Mouse (Mus musculus) right cerebral cortex, adult 2 months (tissue): ENCODE results near the gene Cfap44.
"Not testable (repeated sequence)": the region's sequence is repeated elsewhere in the genome, so short reads cannot be mapped to it uniquely, and the experiment has no call there.

Experiments
- DNase-seq, 2 experiments: peaks; one replicate each; pipeline ENCODE4 v3.0.0; 2021 to 2022; ENCODE audit warnings: low spot score in 2 of 2

The Cfap44 gene

GRCm38 (mm10) chr16:44430021-44430420 lies 35.4 kb downstream of the Cfap44 start:
- DNase-seq: no peak

DNA sequence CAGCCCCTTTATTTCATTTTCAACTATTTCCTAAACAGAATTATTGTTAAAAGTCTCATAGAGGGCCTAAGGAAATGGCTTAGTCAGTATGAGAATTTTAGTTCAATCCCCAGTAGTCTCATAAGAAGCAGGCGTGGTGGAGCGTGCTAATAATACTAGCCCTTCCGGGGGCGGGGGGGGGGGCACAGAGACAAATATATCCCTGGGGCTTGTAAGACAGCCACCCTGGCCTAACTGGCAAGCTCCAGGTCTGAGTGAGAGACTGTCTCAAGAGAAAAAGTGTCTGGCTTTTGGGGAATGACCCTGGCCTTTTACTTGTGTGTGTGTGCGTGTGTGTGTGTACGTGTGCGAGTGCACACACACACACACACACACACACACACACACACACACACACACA lies 40.3 kb downstream of the Cfap44 start:
- no peak for DNase-seq

DNA sequence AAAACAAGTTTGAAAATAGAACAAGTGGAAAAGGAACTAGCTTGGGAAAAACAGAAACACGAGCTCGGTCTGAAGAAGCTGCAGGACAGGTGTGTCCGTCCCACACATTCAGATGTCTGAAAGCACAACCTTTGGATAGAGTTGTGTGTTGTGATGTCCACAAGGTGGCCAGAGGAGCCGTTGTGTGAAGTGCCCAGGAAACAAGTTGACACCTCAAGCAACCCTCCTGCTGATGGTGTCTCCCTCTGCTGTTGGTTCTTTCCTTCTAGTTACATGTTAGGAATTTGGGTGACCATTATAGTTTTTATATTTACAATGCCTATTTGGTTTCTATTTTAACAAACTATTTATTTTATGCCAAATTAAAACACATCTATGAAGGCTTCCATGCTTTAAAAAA lies 40.9 kb downstream of the Cfap44 start:
- DNase-seq: no peak

GRCm38 (mm10) chr16:44441913-44442312 lies 47.3 kb downstream of the Cfap44 start:
- DNase-seq: not testable (repeated sequence)

DNA sequence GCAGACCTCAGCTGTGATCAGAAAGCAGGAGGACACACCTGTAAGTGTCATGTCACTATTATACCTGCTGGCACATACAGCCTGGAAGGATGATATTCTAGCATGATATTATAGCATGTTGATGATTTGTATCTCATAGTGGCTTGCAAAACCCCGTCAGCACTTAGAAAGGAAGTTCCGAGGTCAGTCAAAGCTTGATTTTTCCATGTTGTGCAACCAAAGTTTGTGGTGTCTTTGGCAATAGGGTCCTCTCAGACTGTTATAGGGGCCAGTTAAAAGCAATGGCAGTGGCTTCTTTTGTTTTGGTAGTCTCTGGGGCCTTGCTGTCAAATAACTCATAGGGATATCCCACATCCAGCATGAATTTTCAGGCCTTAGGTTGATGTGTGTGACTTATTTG lies 63.3 kb downstream of the Cfap44 start:
- DNase-seq: no peak

GRCm38 (mm10) chr16:44458826-44459225 lies 64.2 kb downstream of the Cfap44 start:
- no peak for DNase-seq

DNA sequence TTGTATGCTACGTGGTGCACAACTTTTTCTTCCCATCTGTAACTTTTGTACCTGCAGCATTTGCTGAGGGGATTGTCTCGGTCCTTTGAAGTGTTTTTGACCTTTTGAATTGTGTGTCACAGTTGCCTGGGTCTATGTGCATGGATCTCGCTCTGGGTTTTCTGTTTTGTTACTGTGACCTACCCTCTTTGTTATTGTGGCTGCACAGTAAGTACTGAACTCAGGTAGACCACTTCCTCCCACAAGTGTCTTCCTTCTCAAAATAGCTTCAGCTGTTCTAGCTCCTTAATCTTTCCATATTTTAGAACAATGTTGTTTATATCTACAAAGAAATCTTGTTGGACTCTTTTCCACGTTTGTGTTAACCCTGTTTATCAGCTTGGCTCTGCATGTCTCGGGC lies 66.3 kb downstream of the Cfap44 start:
- no peak for DNase-seq

GRCm38 (mm10) chr16:44475281-44475680 lies 80.7 kb downstream of the Cfap44 start:
- no peak for DNase-seq

DNA sequence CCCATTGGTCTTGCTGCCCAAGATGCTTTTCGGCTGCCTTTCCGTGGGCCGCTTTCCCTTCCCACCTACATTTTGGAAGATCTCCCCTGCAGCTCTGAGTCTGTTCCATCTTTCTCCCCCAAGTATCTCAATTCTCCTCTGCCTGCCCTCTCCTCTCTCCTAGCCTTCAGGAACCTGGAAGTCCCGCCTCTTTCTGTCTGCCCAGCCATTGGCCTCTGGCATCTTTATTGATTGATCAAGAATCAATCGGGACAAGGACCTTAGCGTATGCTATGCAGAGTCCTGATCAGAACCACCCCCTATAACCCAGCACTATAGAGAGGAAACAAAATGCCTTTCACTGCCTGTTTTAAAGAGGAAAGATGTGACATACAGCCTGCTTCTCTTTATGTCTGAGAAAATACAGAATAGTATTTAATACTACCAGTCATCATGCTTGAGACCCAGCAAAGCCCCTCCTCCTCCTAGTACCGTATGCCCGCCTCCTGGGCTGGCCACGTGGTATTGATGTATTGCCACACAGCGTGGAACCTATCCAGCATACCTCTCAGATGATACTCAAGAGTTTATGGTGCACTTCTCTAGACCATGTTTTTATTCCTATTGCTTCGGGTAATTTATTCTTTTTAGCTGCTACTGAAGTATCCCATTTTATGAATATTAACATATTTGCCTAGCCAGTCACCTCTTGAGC lies 81.2 kb downstream of the Cfap44 start:
- no peak for DNase-seq

- no peak for DNase-seq
These were observed 84.2 kb downstream of the Cfap44 start for GRCm38 (mm10) chr16:44478767-44479166.

- DNase-seq: no peak
These were observed 85.3 kb downstream of the Cfap44 start for GRCm38 (mm10) chr16:44479852-44480251.

GRCm38 (mm10) chr16:44480616-44481015 lies 86.0 kb downstream of the Cfap44 start:
- no peak for DNase-seq

DNA sequence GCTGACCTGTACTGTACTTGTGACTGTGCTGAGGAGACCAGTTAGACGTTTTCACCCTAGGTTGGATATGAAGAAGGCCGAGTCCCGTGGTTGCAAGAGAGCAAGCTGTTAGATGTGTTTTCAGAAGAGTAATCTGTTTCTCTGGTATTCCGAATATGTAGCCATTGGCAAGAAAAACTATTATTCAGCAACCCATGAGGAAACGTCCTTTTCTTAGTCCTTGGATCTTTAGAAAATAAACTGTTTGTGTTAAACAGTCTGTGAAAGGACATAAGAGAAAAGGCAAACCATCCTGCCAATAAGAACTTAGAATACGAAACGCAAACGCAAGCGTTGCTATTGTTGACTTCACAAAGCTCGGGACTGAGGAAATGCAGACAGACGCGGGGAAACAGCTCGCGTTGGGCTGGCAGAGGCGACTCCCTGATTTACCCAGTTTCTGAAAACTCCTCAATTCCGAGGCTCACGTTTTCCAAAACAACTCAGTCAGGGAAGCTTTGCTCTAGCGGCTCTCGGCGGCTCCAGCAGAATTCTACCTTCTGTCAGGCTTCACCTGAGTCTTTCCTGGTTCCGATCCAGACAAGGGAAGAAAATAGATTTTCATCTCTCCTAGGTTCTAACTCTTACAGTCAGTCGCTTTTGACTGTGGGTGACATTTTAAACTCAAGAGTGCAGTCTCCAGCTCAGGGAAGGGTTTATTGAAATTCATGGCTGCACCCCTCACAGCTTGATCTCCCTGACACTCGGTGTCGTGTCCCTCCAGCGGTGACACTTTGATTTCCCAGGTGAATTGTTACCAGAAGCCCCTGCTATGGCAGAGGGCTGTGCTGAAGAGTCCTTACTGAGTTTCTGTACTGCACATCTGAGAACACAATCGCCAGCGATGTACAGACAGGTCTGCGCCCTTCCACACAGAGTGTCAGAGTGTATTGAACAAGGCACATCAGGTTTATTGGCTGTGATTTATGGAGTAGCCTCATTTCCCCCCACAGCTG lies 87.3 kb downstream of the Cfap44 start:
- DNase-seq: no peak

GRCm38 (mm10) chr16:44484079-44484478 lies 89.5 kb downstream of the Cfap44 start:
- peak; percentile 92 for DNase-seq

- no peak for DNase-seq
These were observed 90.2 kb downstream of the Cfap44 start for GRCm38 (mm10) chr16:44484831-44485230.

GRCm38 (mm10) chr16:44485691-44486090 lies 91.1 kb downstream of the Cfap44 start:
- no peak for DNase-seq

- DNase-seq: no peak
These were observed 92.0 kb downstream of the Cfap44 start for GRCm38 (mm10) chr16:44486612-44487011.

- no peak for DNase-seq
These were observed 92.6 kb downstream of the Cfap44 start for GRCm38 (mm10) chr16:44487194-44487593.

DNA sequence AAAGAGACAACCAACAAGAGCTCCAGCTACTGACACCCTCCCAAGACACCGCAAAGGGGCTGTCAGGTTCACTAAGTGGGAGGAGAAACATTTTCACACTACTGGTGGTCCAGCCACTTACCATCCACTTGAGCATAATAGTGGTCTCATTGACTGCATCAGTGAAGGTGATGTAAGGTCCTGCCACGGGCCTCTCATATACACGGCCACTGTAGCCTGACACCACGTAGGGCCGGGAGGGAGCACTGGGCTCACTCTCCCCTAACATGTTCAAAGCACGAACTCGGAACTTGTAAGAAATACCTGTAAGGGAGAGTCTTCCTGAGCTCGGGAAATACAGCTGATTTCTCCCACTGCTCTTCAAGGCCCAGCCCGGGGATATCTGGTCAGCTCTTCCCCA lies 96.5 kb downstream of the Cfap44 start:
- no peak for DNase-seq

GRCm38 (mm10) chr16:44492151-44492550 lies 97.6 kb downstream of the Cfap44 start:
- DNase-seq: no peak

- DNase-seq: no peak
These were observed 98.1 kb downstream of the Cfap44 start for GRCm38 (mm10) chr16:44492706-44493105.

DNA sequence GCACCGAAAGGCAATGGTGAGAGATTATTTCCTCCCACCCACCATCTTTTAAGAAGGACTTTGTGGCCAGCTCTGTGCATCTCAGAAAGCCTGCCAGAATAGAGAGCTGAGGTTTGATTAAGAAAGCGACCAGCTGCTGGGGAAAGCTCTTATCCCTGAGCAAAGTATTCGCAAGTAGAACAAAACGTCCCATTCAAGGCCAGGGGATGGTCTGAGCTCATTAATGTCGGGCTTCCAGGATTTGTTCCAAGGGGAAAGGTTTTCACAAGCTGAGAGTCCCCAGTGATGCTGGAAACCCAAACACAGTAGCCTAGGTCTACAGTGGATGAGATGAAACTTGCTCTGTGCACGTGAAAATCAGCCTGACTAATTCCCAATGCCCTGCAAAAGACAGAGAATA lies 99.3 kb downstream of the Cfap44 start:
- DNase-seq: no peak
